Mouse (Mus musculus): Measurements from ENCODE around the gene Gpatch1. TPM values are rescaled to one million over a fixed set of nuclear protein-coding genes. Genes with fewer than 3 reads are reported as not detected.

Gene Gpatch1
- polyA plus RNA-seq, 2 experiments: 3.7 to 5.4 TPM

DNA sequence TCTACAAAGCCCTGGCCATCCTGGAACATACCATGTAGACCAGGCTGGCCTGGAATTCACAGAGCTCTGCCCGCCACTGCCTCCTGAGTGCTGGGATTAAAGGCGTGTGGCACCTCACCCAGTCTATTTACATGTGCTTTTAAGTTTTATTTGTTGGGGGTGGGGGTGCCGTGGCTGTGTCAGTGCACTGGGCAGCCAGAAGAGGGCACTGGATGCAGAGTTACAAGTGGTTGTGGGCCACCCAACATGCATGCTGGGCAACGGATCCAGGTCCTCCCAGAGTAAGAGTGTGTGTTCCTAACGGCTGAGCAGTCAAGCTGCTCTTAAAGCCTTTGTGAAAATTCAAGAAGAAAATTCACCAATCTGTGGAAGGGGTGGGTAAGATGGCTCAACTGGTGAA is 50.4 kb downstream of the Gpatch1 start:
- 52% methylated on average over 5 of the region's 5 CpGs for WGBS (ENCODE audit: insufficient replicate concordance)
- no peak for DNase-seq (ENCODE audit: low read depth in 3 of 3, low spot score in 3 of 3)

DNA sequence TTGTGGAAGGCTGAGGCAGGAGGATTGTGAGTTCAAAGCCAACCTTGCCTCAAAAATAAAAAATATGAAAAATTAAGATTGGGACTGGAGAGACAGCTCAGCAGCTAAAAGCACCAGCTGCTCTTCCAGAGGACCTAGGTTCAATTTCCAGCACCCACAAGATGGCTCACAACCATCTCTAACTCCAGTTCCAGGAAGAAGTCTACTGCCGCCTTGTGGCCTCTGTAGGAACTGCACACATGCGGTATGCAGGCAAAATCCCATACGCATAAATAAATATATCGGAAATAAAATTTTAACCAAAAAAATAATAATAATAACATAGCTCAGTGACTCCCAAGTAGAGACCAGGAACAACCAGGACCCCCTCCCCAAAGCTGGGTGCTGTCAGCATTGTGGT is 51.6 kb downstream of the Gpatch1 start:
- Histone ChIP-seq H3K4me1 (replicated peaks; ENCODE audit: control insufficient read depth in 2 of 2, insufficient read depth in 2 of 2, low read length in 1 of 2) (peaks cover 0 to 7% of the 10 kb centered on the region in 2 experiments; a peak in 2 of 4 replicates), H3K9ac (replicated peaks) (no peak overlapping the region), H3K4me3 (ENCODE audit: insufficient read depth in 1 of 2, low read depth in 2 of 2, low read length in 2 of 2) (no peak overlapping the region), H3K9me3 (ENCODE audit: control insufficient read depth, low read length) (no peaks in the 10 kb centered on the region), H3K4me2 (ENCODE audit: low read depth) (no peak overlapping the region), H3K36me3 (replicated peaks; ENCODE audit: control insufficient read depth, insufficient read depth, low read depth) (no peaks in the 10 kb centered on the region), H3K27me3 (ENCODE audit: control insufficient read depth, insufficient read depth, low read length) (no peaks in the 10 kb centered on the region), H3K27ac (no peak overlapping the region)
- peak; percentile 76 for TF ChIP-seq CTCF (IDR thresholded peaks at IDR 0.05; ENCODE audit: low read depth)
- no peak for TF ChIP-seq EP300 (IDR thresholded peaks at IDR 0.05; ENCODE audit: low read depth)
- ATAC-seq (ENCODE audit: insufficient read depth) (no peak), DNase-seq (ENCODE audit: low read depth in 3 of 3, low spot score in 3 of 3) (no peak)
- 52% methylated on average over 4 of the region's 4 CpGs for WGBS (ENCODE audit: insufficient replicate concordance)

More for the DNA sequence above, 50.4 kb downstream of the Gpatch1 start:
- Histone ChIP-seq H3K27ac (no peak overlapping the region), H3K9me3 (ENCODE audit: control insufficient read depth, low read length) (no peaks in the 10 kb centered on the region), H3K4me1 (replicated peaks; ENCODE audit: control insufficient read depth in 2 of 2, insufficient read depth in 2 of 2, low read length in 1 of 2) (peaks cover 0 to 7% of the 10 kb centered on the region in 2 experiments; a peak in 2 of 4 replicates), H3K9ac (replicated peaks) (no peak overlapping the region), H3K4me2 (ENCODE audit: low read depth) (no peak overlapping the region), H3K27me3 (ENCODE audit: control insufficient read depth, insufficient read depth, low read length) (no peaks in the 10 kb centered on the region), H3K4me3 (ENCODE audit: insufficient read depth in 1 of 2, low read depth in 2 of 2, low read length in 2 of 2) (no peak overlapping the region), H3K36me3 (replicated peaks; ENCODE audit: control insufficient read depth, insufficient read depth, low read depth) (no peaks in the 10 kb centered on the region)
- ATAC-seq (ENCODE audit: insufficient read depth): no peak
- TF ChIP-seq EP300 (IDR thresholded peaks at IDR 0.05; ENCODE audit: low read depth): no peak
- peak; percentile 42; the same call in 1 of the 2 replicates for TF ChIP-seq CTCF (IDR thresholded peaks at IDR 0.05; ENCODE audit: low read depth)

DNA sequence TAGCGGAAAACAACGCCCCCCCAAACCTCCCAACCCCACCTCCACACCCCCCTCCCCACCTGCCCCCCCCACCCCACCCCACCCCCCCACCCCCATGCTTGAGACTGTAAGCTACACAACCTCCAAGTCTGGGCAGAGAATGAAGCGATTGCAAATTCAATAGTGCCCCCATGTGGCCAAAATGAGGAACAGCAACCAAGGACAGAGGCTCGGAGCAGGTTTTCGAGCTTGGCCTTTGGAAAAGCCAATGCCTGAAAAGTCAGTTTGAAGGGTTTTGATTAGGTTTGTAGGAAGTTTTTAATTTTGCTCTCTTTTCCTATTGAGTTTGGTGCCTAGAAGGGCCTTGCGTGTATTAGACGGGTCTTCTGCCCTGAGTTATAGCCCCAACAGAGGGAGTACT is 53.5 kb downstream of the Gpatch1 start:
- Histone ChIP-seq H3K4me3 (ENCODE audit: insufficient read depth in 1 of 2, low read depth in 2 of 2, low read length in 2 of 2) (no peak overlapping the region), H3K4me2 (ENCODE audit: low read depth) (no peak overlapping the region), H3K27ac (no peak overlapping the region), H3K9ac (replicated peaks) (no peak overlapping the region), H3K9me3 (ENCODE audit: control insufficient read depth, low read length) (no peaks in the 10 kb centered on the region), H3K36me3 (replicated peaks; ENCODE audit: control insufficient read depth, insufficient read depth, low read depth) (no peaks in the 10 kb centered on the region), H3K27me3 (ENCODE audit: control insufficient read depth, insufficient read depth, low read length) (no peaks in the 10 kb centered on the region), H3K4me1 (replicated peaks; ENCODE audit: control insufficient read depth in 2 of 2, insufficient read depth in 2 of 2, low read length in 1 of 2) (peaks cover 0 to 7% of the 10 kb centered on the region in 2 experiments; a peak in 2 of 4 replicates)
- DNase-seq (ENCODE audit: low read depth in 3 of 3, low spot score in 3 of 3) (peak in 2 of 3 experiments; percentile 22 to 23), ATAC-seq (ENCODE audit: insufficient read depth) (no peak)
- TF ChIP-seq EP300 (IDR thresholded peaks at IDR 0.05; ENCODE audit: low read depth): no peak
- peak; percentile 78 for TF ChIP-seq CTCF (IDR thresholded peaks at IDR 0.05; ENCODE audit: low read depth)
- WGBS (ENCODE audit: insufficient replicate concordance): 11% methylated on average over 7 of the region's 7 CpGs

DNA sequence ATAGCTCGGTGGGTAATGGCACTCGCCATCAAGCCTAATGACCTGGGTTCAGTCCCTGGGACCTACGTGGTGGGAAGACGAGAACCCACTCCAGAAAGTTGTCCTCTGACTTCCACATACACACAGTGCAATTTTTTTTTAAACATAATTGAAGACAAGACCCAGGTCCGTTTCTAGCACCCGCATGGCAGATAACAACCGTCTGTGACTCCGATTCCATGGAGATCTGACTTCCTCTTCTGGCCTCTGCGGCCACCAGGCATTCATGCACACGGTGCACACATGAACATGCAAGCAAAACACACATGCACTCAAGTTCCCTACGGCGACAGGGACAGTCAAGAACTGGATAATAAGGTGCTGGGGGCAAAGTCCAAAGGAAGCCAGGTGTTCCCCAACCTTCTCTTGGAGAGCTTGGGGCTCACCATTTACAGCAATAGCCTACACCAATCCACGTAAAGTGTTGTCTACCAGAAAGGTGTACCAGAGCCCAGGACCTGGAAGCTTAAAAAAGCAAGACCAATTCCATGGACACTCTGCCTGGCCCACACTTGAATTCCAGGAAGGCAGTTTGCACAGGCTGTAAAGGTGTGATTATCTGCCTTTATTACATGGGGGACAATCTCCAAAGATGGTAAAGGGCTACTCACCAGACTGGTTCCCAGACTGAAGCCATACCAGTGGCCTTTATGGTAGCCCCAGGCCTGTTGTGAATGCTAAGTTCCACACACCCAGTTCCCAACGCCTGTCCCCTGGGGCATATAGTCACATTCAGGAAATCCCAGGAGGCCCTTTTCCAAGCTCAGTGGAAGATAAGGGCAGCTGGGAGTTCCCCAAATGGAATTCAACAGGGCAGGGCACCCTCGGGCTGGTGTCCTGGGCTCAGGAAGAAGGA is 54.4 kb downstream of the Gpatch1 start:
- Histone ChIP-seq H3K4me3 (ENCODE audit: insufficient read depth in 1 of 2, low read depth in 2 of 2, low read length in 2 of 2) (no peak overlapping the region), H3K27ac (no peak overlapping the region), H3K9me3 (ENCODE audit: control insufficient read depth, low read length) (no peaks in the 10 kb centered on the region), H3K4me1 (replicated peaks; ENCODE audit: control insufficient read depth in 2 of 2, insufficient read depth in 2 of 2, low read length in 1 of 2) (no peaks in the 10 kb centered on the region), H3K36me3 (replicated peaks; ENCODE audit: control insufficient read depth, insufficient read depth, low read depth) (no peaks in the 10 kb centered on the region), H3K27me3 (ENCODE audit: control insufficient read depth, insufficient read depth, low read length) (no peaks in the 10 kb centered on the region), H3K9ac (replicated peaks) (no peak overlapping the region), H3K4me2 (ENCODE audit: low read depth) (no peak overlapping the region)
- 52% methylated on average over 15 of the region's 15 CpGs for WGBS (ENCODE audit: insufficient replicate concordance)
- no peak for DNase-seq (ENCODE audit: low read depth in 3 of 3, low spot score in 3 of 3)
- no peak for ATAC-seq (ENCODE audit: insufficient read depth)
- no peak for TF ChIP-seq CTCF (IDR thresholded peaks at IDR 0.05; ENCODE audit: low read depth)
- TF ChIP-seq EP300 (IDR thresholded peaks at IDR 0.05; ENCODE audit: low read depth): no peak

DNA sequence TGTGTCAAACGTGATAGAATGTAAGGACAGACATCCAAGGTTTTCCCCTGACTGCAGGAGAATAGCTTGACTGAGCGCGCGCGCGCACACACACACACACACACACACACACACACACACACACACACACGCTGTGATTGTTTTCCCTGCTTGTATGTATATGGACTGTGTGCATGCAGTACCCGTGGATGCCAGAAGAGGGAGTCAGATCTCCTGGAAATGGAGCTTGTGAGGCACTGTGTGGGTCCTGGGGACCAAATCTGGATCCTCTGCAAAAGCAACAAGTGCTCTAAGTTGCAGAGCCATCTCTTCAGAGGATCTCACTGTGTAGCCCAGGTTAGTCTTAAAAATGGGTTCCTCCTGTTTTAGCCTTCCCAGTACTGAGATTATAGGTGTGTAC is 58.9 kb downstream of the Gpatch1 start:
- 62% methylated on average over 8 of the region's 8 CpGs for WGBS (ENCODE audit: insufficient replicate concordance)

More for the DNA sequence above, 58.9 kb downstream of the Gpatch1 start:
- Histone ChIP-seq H3K4me1 (replicated peaks; ENCODE audit: control insufficient read depth in 2 of 2, insufficient read depth in 2 of 2, low read length in 1 of 2) (no peaks in the 10 kb centered on the region), H3K27me3 (ENCODE audit: control insufficient read depth, insufficient read depth, low read length) (no peaks in the 10 kb centered on the region), H3K27ac (no peak overlapping the region), H3K36me3 (replicated peaks; ENCODE audit: control insufficient read depth, insufficient read depth, low read depth) (no peaks in the 10 kb centered on the region), H3K9me3 (ENCODE audit: control insufficient read depth, low read length) (no peaks in the 10 kb centered on the region), H3K9ac (replicated peaks) (no peak overlapping the region), H3K4me2 (ENCODE audit: low read depth) (no peak overlapping the region), H3K4me3 (ENCODE audit: insufficient read depth in 1 of 2, low read depth in 2 of 2, low read length in 2 of 2) (no peak overlapping the region)
- DNase-seq (ENCODE audit: low read depth in 3 of 3, low spot score in 3 of 3) (no peak), ATAC-seq (ENCODE audit: insufficient read depth) (no peak)
- no peak for TF ChIP-seq EP300 (IDR thresholded peaks at IDR 0.05; ENCODE audit: low read depth)
- peak; percentile 66 for TF ChIP-seq CTCF (IDR thresholded peaks at IDR 0.05; ENCODE audit: low read depth)

Measured in liver, embryonic 14.5 days (tissue).